Mouse (Mus musculus): ENCODE data around the gene Mxra8. TPM values are rescaled to one million over a fixed set of nuclear protein-coding genes. Genes with fewer than 3 reads are reported as not detected.

Gene Mxra8
- total RNA-seq (2014; rRNA removed; ENCODE audit: low replicate concordance) = 99.5 and 113 TPM in 2 replicates
- 57.8 and 62.6 TPM in 2 replicates for polyA plus RNA-seq (2015; fragmentation: Nextera tagmentation; extraction: Ambion mirVana)

DNA sequence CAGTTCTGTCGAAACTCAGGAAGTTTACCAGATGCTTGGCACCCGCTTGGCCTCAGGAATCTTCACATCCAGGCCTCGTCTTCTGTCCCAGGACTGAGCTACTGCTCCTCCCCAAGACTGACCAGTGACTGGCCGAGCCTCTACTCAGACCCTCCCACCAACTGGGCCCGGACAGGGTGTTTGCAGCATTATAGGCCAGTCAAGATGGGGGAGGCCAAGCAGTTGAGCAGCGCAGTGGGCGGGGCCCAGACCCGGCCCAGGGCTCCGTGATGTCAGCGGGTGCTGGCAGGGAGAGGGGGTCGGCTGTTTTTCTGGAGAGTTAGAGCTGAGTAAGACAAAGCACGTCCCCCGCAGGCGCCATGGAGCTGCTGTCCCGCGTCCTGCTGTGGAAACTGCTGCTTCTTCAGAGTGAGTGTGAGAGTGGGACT lies at the start of gene Mxra8:
Mxra8 (plus strand) TSS at position 198 of the 428 bp plus-strand sequence.
- peak within 1 kb of the TSS; percentile 41 for H3K9ac ChIP-seq (replicated peaks; ENCODE audit: low read depth, low read length)
- WGBS = 8% methylated on average over 16 of the region's 16 CpGs
- ATAC-seq (ENCODE audit: insufficient read depth, low read depth) (peak; percentile 82), DNase-seq (ENCODE audit: low spot score) (peak; percentile 90)
- no peak for TF ChIP-seq CTCF (IDR thresholded peaks at IDR 0.05; ENCODE audit: low read depth)
- H3K4me1 ChIP-seq (ENCODE audit: control insufficient read depth, insufficient read depth) = peaks cover 16% of the 10 kb centered on the region; the same call in 1 of the 2 replicates
- peak within 1 kb of the TSS; percentile 46 for H3K4me3 ChIP-seq (ENCODE audit: low read depth, low read length)
- peak within 1 kb of the TSS; percentile 84 for H3K27ac ChIP-seq (ENCODE audit: low read depth)
- 0 out of 2 replicates have a peak, but pooled peaks cover 6% of the 10 kb centered on the region for H3K27me3 ChIP-seq (ENCODE audit: control insufficient read depth, insufficient read depth, low read length)
- no peaks in the 10 kb centered on the region for H3K36me3 ChIP-seq (replicated peaks; ENCODE audit: control insufficient read depth, insufficient read depth, low read length)
- peak within 1 kb of the TSS; percentile 66 for H3K4me2 ChIP-seq (ENCODE audit: low read depth, low read length)
- H3K9me3 ChIP-seq (replicated peaks; ENCODE audit: control insufficient read depth, low read length) = no peaks in the 10 kb centered on the region

DNA sequence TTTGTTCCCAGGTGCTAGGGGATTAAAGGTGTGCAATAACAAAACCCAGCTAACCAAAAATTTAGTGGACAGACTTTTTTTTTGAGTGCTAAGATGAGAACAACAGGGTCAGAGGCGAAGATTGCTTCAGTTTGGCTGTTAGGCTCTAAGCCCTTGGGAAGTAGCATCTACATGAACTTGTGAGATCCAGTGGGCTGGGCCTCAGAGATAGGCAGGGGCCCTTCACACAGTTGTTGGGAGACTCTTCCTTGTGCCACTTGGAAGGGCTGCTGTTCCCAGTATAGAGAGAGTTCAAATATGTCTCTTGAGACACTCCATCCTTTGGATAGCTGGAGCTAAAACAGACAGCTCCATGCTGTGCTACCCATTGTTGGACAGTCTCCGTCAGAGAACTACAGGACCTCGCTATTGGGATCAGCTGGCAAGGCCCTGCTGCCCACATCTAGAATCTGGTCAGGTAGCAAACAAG lies 49.4 kb upstream of the Mxra8 start, which contains the start of gene Ankrd65:
Ankrd65 (plus strand) TSS at position 419 of the 469 bp plus-strand sequence.
- no peak for TF ChIP-seq CTCF (IDR thresholded peaks at IDR 0.05; ENCODE audit: low read depth)
- no peak for TF ChIP-seq EP300 (IDR thresholded peaks at IDR 0.05; ENCODE audit: low read depth)
- Histone ChIP-seq H3K27ac (ENCODE audit: low read depth) (no peak within 1 kb of the TSS), H3K27me3 (ENCODE audit: control insufficient read depth, insufficient read depth, low read length) (no peaks in the 10 kb centered on the region), H3K4me1 (ENCODE audit: control insufficient read depth, insufficient read depth) (peaks cover 7% of the 10 kb centered on the region; the same call in 1 of the 2 replicates), H3K9ac (replicated peaks; ENCODE audit: low read depth, low read length) (no peak within 1 kb of the TSS), H3K36me3 (replicated peaks; ENCODE audit: control insufficient read depth, insufficient read depth, low read length) (no peaks in the 10 kb centered on the region), H3K4me2 (ENCODE audit: low read depth, low read length) (no peak within 1 kb of the TSS), H3K4me3 (ENCODE audit: low read depth, low read length) (no peak within 1 kb of the TSS), H3K9me3 (replicated peaks; ENCODE audit: control insufficient read depth, low read length) (no peaks in the 10 kb centered on the region)
- 70% methylated on average over 3 of the region's 3 CpGs for WGBS
- DNase-seq (ENCODE audit: low spot score) = no peak
- ATAC-seq (ENCODE audit: insufficient read depth, low read depth) = no peak

DNA sequence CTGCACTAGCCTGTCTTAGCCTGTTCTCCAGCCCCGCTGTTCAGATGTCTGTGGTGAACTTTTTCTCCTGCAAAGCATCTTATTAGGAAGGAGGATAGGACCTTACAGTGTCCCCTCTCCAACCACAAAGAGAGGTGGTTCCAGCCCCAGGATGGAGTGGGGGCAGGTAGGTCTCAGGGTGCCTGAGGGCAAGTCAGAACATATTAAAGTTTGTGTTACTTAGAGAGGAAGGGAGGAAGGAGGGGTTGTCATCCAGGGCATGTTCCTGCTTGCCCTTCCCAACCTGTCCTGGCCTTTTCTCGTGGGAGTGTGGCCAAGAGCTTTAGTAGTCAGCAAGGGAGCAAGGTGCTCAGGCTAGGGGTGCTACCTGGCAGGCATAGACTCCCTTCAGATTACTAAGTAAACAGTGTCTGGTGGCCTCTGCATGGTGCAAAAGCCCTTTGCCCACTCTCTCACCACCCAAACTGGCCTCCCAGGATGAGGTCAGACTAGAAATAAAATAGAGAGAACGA lies 48.8 kb upstream of the Mxra8 start:
- H3K9ac ChIP-seq (replicated peaks; ENCODE audit: low read depth, low read length) = no peak overlapping the region
- H3K4me2 ChIP-seq (ENCODE audit: low read depth, low read length) = no peak overlapping the region
- no peak overlapping the region for H3K27ac ChIP-seq (ENCODE audit: low read depth)
- WGBS = 63% methylated on average over 3 of the region's 3 CpGs
- no peaks in the 10 kb centered on the region for H3K36me3 ChIP-seq (replicated peaks; ENCODE audit: control insufficient read depth, insufficient read depth, low read length)
- H3K27me3 ChIP-seq (ENCODE audit: control insufficient read depth, insufficient read depth, low read length) = no peaks in the 10 kb centered on the region
- peaks cover 2% of the 10 kb centered on the region; the same call in 1 of the 2 replicates for H3K4me1 ChIP-seq (ENCODE audit: control insufficient read depth, insufficient read depth)
- DNase-seq (ENCODE audit: low spot score) (no peak), ATAC-seq (ENCODE audit: insufficient read depth, low read depth) (no peak)
- H3K4me3 ChIP-seq (ENCODE audit: low read depth, low read length) = no peak overlapping the region
- no peaks in the 10 kb centered on the region for H3K9me3 ChIP-seq (replicated peaks; ENCODE audit: control insufficient read depth, low read length)
- TF ChIP-seq EP300 (IDR thresholded peaks at IDR 0.05; ENCODE audit: low read depth) (no peak), CTCF (IDR thresholded peaks at IDR 0.05; ENCODE audit: low read depth) (no peak)

DNA sequence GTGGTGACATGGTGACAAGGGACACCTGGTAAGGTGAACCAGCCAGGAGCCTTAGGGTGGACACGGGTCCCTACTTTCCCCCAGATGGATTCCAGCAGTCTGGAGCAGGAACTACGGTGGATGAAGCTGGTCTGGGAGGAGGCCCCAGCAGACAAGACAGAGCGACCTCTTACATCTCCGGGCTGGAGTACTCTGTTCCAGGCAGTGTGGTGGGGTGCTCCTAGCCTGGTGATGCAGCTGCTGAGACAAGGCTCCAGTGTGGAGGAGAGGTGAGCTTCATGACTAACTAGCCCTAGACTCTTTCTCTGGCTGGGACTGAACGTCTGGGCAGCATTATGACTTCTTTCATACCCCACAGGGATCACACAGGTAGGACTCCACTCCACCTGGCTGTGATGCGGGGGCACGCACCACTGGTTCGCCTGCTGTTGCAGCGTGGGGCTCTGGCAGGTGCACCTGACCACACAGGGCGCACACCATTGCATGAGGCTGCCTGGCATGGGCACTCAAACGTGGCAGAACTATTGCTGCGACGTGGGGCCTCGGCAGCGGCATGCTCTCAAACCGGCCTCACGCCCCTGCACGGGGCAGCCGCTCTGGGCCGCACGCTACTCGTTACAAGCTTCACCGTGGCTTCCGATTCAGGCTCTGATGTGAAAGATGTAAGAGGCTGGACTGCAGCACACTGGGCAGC lies 48.1 kb upstream of the Mxra8 start:
- DNase-seq (ENCODE audit: low spot score) = no peak
- ATAC-seq (ENCODE audit: insufficient read depth, low read depth) = no peak
- Histone ChIP-seq H3K4me2 (ENCODE audit: low read depth, low read length) (no peak overlapping the region), H3K27me3 (ENCODE audit: control insufficient read depth, insufficient read depth, low read length) (no peaks in the 10 kb centered on the region), H3K4me1 (ENCODE audit: control insufficient read depth, insufficient read depth) (no peaks in the 10 kb centered on the region), H3K9ac (replicated peaks; ENCODE audit: low read depth, low read length) (no peak overlapping the region), H3K4me3 (ENCODE audit: low read depth, low read length) (no peak overlapping the region), H3K9me3 (replicated peaks; ENCODE audit: control insufficient read depth, low read length) (no peaks in the 10 kb centered on the region), H3K36me3 (replicated peaks; ENCODE audit: control insufficient read depth, insufficient read depth, low read length) (no peaks in the 10 kb centered on the region), H3K27ac (ENCODE audit: low read depth) (no peak overlapping the region)
- no peak for TF ChIP-seq CTCF (IDR thresholded peaks at IDR 0.05; ENCODE audit: low read depth)
- TF ChIP-seq EP300 (IDR thresholded peaks at IDR 0.05; ENCODE audit: low read depth) = no peak
- 61% methylated on average over 24 of the region's 24 CpGs for WGBS

DNA sequence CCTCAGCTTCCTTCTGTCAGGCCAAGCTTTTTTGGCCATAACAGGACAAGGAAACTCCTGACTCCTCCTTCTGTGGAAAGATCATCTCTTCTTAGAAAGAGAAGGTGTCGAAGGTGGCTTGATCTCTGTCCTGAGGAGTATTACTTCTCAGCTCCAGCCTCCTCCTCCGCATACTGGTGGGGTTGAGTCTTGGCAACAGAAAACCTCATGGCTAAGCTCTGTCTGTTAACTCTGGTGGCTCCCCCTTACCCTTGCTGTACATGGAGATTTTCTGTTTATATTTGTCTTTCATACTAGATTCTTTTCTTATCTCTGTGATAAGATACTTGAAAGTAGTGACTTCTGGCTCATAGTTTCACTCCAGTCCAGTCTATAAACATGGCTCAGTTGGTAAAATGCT lies 45.8 kb upstream of the Mxra8 start:
- Histone ChIP-seq H3K27me3 (ENCODE audit: control insufficient read depth, insufficient read depth, low read length) (no peaks in the 10 kb centered on the region), H3K4me2 (ENCODE audit: low read depth, low read length) (no peak overlapping the region), H3K36me3 (replicated peaks; ENCODE audit: control insufficient read depth, insufficient read depth, low read length) (no peaks in the 10 kb centered on the region), H3K4me3 (ENCODE audit: low read depth, low read length) (no peak overlapping the region), H3K9ac (replicated peaks; ENCODE audit: low read depth, low read length) (no peak overlapping the region), H3K9me3 (replicated peaks; ENCODE audit: control insufficient read depth, low read length) (no peaks in the 10 kb centered on the region), H3K27ac (ENCODE audit: low read depth) (no peak overlapping the region), H3K4me1 (ENCODE audit: control insufficient read depth, insufficient read depth) (no peaks in the 10 kb centered on the region)
- WGBS = 38% methylated on average over 2 of the region's 2 CpGs
- TF ChIP-seq CTCF (IDR thresholded peaks at IDR 0.05; ENCODE audit: low read depth) (no peak), EP300 (IDR thresholded peaks at IDR 0.05; ENCODE audit: low read depth) (no peak)
- no peak for DNase-seq (ENCODE audit: low spot score)
- no peak for ATAC-seq (ENCODE audit: insufficient read depth, low read depth)
